Mouse (Mus musculus) layer of hippocampus, adult 18-20 months (tissue): ENCODE measurements around the gene Rxra. TPM values are rescaled to one million over a fixed set of nuclear protein-coding genes. Genes with fewer than 3 reads are reported as not detected.

Source experiments
- DNase-seq, 2 experiments: peaks; one replicate each; pipeline ENCODE4 v3.0.0; 2022; ENCODE audit warnings: low spot score in 2 of 2
- total RNA-seq, 2 experiments: library from RNA; stranded (reverse); gene quantifications; 2 replicates each; pipeline ENCODE4 v1.2.3; 2021

Rxra gene
- total RNA-seq, 2 experiments from 2014 or later = 31.0 to 35.1 TPM

- peak; percentile 43 to 56 for DNase-seq
These were observed 23.3 kb downstream of the Rxra start for GRCm38 (mm10) chr2:27699574-27699973.

- DNase-seq = no peak
These were observed 26.0 kb downstream of the Rxra start for GRCm38 (mm10) chr2:27702283-27702682.

- no peak for DNase-seq
These were observed 26.8 kb downstream of the Rxra start for GRCm38 (mm10) chr2:27702904-27703666.

DNA sequence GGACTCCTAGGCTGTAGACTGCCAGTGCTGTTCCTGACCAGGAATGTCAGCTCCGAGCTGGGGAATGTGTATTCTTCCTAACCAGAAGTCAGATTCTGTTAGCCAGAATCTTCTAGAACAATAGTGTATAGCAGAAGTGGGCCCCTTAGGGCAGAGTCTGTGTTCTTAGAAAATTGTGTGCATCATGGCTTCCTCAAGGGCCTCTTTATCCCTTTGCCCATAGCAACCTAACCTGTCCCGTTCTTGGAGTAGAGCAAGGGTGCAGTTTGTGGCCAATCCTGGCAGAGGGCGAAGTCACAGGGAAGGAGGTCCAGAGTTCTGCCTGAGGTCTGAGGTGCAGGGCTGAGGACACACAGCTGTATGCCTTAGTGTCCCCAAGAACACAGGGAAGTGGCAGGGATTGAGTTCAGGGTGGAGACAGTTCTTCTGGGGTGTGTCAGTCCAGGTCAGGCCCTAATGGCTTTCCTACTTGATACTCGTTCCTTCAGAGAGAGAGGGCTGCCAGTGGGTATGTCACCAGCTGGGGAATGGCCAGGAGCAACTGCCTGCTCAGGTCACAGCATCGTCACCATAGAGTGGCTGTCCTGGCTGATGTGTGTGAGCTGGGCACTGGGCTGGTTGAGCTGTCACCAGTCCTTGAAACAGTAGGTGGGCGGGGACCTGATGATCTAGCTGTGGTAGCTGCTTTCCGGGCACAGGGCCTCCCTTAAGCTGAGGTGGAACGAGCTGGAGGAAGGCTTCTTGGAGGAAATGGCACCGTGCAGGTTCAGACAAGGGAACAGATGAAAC, 27.8 kb downstream of the Rxra start:
- DNase-seq = no peak

DNA sequence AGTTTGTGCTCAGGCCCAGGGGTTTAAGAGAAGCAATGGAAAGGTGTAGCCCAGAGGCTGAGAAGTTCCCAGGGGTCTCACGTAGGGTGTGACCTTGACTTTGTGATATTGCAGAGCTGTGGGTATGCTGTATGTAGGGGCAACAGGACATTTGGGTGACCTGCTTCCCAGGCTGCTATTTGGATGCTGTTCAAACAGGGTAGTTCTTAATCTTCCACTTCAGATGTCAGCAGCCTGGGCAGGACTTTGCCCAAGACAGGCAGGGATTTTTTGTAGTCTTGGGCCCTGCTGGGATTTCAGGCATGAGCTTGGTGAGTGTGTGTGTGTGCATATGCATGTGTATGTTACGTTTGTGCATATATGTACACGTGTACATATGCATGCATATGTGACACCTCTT, 28.4 kb downstream of the Rxra start:
- no peak for DNase-seq

DNA sequence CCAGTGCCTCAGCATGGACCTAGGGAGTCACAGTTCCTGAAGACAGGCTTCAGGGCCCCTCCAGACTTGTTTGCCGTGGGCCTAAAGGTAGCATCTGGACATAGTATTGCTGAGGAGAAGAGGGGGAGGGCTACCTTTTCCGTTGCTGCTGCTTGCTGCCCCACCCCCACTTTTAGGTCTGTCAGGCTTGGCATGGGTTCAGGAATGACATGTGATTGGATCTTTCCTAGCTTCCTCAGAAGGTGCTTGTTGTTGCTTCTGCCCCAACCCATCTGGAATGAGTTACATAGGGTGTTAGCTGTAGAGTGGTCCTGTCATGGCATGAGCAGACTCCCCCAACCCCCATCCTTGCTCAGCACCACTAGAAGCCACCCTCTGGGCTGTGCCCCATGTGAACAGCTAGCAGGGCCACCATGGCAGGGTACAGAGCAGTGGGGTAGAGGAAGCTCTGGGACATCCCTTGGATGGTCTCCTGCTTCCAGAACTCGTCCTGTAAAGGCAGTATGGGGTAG, 34.7 kb downstream of the Rxra start:
- DNase-seq = no peak

DNA sequence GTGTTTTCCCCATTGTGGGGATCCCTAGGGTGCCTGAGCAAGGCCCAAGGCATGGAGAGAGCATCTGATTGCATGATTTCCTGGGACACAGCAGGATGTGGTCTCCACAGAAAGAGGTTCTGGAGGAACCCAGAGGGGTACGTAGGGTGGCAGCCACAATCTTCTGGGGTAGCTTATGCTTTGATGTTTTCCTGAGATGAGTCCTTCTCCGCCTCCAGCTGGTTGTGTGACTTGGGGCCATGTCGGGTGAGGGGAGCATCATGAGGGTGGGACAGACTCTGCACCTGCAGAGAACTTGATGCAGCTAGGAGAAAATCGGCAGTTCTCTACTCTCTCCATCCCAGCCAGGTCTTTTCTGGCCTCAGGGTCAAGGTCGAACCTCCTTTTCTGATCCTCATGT, 36.4 kb downstream of the Rxra start:
- DNase-seq = no peak

GRCm38 (mm10) chr2:27713378-27713777, 37.1 kb downstream of the Rxra start:
- DNase-seq = no peak

DNA sequence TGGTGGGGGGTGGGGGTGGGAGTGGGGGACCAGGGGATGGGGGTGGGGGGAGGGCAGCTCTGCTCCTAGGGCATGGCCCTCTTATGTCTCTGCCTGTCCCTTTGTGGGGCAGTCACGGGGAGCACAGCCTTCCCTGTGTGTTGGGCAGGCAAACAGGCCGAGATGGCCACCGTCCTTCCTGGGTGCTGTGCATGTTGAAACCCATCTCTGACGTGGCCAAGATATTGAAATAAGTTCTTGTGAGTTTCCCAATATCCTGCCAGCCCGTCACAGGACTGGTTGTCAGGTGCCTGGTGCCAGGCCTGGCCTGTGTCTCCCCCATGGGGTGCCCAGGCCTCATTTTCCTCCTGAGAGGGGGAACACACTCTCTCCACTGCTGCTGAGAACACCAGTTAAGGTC, 37.9 kb downstream of the Rxra start:
- DNase-seq = no peak

GRCm38 (mm10) chr2:27715221-27715620, 39.0 kb downstream of the Rxra start:
- no peak for DNase-seq

DNA sequence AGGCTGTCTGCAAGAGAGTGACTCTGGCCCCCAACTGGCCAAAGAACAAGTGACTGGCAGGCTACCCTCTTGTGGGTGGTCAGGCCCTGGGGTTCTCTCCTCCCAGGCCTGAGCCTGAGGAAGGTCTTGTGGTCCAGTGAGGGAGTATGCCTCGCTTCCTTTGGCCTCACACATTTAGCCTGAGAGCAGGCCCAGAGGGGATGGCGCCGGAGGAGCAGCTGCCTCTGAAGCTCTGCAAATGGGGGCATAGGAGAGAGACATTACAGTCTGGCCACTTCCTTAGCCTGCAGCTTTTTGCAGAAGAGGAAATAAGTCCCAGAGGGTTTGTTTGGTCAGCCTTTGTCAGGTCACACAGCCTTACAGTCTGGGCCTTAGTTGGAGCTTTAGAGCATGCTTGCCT, 40.1 kb downstream of the Rxra start:
- no peak for DNase-seq

DNA sequence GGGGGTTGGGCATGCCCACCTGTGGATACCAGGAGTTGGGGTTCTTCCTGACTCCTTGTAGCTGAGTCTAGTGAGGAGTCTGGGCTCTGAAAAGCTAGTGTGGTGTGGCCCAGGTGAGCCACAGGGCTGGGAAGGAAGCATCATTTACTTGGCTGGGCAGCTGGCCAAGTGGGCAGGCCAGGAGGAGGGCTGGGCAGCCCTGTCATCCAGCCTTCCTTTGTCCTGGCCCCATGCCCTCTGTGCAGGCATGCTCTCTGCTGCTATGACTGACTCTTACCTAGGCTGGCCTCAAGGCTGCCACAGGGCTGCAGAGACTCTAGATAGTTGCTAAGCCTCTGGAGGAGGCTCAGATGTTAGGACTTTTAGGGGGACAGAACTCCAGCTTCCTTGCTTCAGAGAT, 42.0 kb downstream of the Rxra start:
- DNase-seq = no peak

- DNase-seq = no peak
These were observed 43.4 kb downstream of the Rxra start for GRCm38 (mm10) chr2:27719601-27720000.

DNA sequence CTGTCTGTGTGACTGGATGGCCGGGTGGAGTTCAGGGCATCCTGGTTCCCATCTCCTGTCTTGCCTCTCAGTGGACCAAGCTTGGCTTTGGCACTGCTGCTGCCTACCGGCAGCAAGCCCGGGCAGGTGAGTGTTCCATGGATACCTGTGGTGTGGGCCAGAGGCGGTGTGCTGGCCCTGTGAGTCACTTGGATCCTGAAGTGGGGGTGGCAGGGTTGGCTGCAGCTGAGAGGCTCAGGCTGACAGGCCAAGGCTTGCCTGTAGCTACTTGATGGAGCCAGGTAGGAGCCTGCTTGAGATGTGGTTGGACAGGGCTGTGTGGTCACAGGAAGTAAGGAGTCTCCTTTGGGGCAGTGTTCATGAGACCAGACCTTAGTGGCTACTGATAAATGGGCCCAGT, 45.4 kb downstream of the Rxra start:
- no peak for DNase-seq

- no peak for DNase-seq
These were observed 48.6 kb downstream of the Rxra start for GRCm38 (mm10) chr2:27724729-27725316.

DNA sequence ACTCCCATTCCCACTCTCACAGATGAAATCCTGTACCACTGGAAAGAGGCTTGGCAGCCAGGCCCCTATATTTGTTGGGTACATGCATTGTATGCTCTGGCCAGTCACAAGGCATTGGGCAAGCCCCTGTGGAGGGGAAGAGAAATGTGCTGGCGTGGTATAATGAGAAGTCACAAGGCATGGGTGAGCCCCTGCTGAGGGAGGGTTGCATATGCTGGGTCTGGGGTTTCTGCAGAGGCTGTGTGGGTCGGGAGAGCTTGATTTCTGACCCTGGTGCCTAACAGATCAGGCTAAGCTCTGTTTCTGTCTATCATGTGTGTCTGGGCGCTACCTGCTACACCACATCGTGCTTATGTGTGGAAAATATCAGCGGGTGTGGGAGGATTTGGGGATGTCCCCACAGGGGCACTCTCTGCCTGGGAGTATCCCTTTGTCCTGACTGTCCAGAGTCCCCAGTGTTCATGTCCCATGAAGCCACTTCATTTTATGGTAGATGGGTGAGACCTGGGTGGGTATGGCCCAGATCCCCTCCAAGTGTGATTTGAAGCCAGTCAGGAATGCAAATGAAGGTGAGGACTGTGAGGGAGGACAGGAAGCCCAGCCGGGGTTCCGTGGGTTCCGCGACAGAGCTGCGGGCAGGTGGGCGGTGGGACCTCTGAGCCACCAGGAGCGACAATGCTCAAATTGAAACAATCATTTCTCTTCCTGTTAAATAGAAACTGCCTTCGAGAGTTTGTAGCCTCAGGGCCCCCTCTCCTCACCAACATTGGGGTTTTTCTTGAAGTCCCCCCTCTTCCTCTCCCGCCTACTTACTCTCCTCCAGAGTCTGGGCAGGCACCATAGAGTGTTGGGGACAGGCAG, 52.0 kb downstream of the Rxra start:
- no peak for DNase-seq

- DNase-seq = no peak
These were observed 52.8 kb downstream of the Rxra start for GRCm38 (mm10) chr2:27729009-27729408.

GRCm38 (mm10) chr2:27730002-27730905, 54.0 kb downstream of the Rxra start:
- peak in 1 of 2 experiments; percentile 46 for DNase-seq

DNA sequence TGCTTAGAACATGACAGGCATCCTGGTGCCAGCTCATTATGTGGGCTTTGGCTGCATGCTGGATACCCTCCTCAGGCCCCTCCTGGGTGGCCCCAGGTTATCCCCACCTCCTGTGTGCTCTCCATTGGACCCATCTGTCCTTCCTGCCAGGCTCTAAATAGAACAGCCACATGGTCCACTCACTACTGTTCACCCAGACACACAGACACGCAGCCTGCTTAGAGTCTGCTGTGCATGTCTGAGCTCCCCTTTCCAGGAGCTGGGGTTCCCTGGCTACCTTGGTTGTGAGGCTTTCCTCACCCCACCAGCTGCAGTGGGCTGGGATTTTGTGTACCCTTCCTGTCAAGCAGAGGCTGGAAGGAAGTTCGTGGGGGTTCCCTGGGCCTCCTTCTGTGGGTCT, 56.8 kb downstream of the Rxra start:
- no peak for DNase-seq

GRCm38 (mm10) chr2:27734328-27734727, 58.1 kb downstream of the Rxra start:
- DNase-seq = no peak
